Mouse (Mus musculus): ENCODE results near the gene Frmd4a.

DNA sequence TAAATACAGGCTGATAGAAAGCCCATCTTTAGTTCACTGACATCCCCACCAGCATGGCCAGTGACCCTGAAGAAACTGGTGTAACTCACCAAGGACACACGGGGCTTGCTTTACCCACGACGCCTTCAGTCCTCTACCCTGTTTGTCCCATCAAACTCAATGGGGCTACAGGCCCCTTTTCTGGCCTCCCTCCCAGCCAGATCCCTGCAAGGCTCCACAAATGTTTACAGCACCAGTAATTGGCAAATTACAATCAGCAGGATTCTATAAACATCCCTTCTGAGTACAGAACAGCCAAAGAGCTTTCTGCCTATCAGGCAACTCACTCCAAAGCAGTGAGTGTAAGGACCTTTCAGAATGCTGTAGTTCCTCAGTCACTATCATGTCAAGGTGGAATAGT, 448.6 kb downstream of the Frmd4a start:
- TF ChIP-seq CTCF (IDR thresholded peaks at IDR 0.05; ENCODE audit: low read depth), result no peak
- TF ChIP-seq EP300 (IDR thresholded peaks at IDR 0.05; ENCODE audit: low read depth), result no peak

All from liver, postnatal 0 days (tissue).